Mouse (Mus musculus) lung, adult 18-20 months (tissue): ENCODE measurements around the gene Gast.
A peak's percentile ranks its signal among the peaks of the same experiment; 100 is the strongest.

Source experiments
- DNase-seq, 2 experiments: peaks; one replicate each; pipeline ENCODE4 v3.0.0; 2022; ENCODE audit warnings: mixed read lengths in 2 of 2

Gene Gast

DNA sequence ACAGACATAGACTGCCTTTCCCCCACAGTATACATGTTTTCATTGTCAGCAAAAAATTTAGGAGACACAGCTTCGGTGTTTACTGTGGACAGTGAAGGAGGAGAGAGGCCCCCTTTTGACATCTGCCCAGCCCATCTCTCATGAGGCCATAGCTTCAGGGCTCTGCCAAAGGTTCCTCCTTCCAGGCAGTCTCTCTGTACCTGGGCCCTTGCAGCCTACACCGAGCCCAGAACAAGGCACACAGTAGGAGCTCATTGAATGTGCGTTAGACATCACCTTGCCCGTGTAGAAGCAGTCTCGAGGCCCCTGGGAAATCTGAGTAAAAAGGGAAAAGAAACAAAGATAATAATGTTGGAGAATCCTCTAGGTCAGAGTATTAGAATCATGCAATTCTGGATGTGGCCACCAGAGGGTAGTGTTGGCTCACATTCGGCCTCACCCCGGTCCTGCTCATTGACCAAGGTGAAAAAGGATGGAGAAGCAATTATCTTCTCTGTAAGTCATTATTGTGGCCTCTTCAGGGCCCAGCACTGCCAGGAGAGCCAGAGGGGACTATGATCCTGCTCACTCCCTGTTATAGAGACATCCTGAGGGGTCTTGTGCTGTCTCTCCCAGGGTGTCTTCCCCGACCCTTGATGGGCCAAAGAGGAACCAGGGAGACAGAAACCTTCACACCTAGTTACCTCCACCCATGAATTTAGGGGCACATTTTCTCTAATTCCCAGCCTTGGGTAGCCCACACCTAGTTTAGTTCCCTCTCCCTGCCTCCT lies 28.2 kb downstream of the Gast start:
- DNase-seq = peak; percentile 66 to 73

DNA sequence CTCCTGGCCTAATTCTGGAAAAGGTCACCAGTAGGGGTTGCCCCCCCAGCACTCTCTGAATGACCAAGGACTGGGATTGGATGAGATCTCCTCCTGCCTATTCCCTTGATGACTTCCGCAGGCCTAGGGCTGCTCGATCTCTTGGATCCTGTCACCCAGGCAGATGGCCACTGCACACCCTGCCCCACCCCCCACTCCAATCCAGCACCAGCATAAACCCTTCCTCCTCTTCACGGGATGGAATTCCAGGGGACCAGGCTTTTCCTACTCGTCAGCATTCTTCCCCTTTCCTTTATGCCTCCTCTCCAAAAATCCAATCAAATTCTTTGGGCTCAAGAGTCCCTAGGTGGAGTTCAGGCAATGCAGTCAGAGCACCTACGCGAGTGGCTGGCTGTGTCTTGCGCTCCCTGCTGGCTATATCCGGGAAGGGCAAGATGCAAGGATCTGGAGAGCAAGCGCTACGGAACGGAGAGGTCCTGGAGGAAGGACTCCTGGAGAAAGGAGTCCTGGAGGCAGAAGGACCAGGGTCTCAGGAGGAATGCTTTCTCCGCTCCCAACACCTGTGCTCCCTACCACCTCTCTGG lies 28.9 kb downstream of the Gast start:
- DNase-seq = peak; percentile 77 to 84

DNA sequence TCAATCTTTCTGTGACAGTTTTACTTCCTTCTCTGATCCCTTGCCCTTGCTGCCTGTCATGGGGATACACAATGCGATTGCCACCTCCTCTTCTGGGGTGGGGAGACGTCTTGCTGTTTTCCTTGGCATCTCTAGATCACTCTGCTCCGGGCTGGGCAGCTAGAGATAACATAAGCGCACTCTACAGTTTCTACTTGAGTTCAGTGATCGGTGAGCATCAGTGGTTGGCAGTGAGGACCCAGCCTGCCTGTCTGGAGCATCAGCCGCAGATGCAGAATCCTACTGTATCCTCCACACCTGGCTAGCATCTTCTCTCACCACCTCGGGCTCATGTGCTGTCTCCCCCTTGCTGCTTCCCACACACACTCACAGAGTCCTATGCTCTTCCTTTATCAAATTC lies 34.9 kb downstream of the Gast start:
- no peak for DNase-seq

DNA sequence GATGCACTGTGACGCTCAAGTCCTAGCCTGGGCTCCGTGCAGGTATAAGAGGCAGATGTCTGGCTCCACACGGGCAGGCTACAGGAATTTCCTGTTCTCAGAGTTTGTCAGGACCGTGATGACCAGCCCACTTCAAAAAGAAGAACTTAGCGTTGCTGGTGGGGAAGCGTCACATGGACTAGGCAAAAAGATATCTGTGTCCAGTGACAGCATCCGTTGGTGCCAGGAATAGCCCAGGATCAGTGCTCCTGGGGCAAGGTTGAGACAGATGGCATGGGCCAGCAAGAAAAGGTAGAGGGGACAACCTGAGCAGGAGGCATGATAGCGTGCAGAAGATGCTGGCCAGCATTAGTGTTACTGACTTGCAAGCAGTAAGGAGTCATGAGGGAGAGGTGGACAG lies 35.6 kb downstream of the Gast start:
- no peak for DNase-seq

DNA sequence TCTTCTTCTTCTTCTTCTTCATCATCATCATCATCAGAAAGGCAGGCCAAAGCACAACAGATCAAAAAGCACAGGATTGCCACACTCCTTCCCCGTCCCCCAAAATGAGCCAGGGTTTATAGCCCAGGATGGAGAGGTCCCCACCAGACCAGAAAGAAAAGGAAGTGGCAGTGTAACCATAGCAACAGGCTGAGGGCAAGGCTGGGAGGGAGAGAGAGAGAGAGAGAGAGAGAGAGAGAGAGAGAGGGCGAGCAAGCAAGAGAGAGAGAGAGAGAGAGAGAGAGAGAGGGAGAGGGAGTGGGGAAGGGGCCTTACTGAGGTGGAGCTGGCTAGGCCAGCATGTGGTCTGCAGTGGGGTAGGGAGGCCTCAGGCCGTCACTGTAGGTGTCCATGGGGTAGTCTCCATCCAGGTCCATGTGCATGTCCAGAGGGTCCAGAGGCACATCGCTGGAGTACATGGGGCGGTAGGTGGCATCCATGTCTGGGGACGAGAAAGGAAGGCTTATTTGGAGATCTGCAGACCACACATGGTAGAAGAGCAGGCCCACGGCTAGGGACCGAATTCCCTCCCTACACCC lies 37.9 kb downstream of the Gast start:
- no peak for DNase-seq

- DNase-seq = no peak
Observed at GRCm38 (mm10) chr11:100375127-100375526, 40.9 kb downstream of the Gast start.

DNA sequence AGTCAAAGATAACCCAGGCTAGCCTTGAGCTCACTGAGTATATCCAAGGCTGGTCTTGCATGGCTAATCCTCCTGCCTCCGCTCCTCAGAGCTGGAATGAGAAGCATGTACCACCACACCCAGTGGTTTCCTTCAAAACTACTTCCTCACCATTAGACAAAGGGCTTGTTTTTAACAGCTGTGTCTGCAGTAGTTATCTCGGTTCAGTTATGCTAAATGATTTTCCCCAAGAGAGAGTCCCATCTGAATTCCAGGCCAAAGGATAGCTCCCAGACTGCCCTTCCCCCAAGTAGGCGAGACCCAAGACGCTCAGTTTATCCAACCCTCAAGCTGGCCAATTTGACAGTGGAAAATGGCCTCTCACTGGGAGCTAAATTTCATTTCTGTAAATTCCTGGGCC lies 41.8 kb downstream of the Gast start:
- no peak for DNase-seq

GRCm38 (mm10) chr11:100376746-100377389 lies 42.7 kb downstream of the Gast start:
- DNase-seq = no peak

- DNase-seq = no peak
Observed at GRCm38 (mm10) chr11:100377989-100378388, 43.8 kb downstream of the Gast start.

GRCm38 (mm10) chr11:100378446-100378845 lies 44.2 kb downstream of the Gast start:
- DNase-seq = no peak

GRCm38 (mm10) chr11:100379311-100379710 lies 45.1 kb downstream of the Gast start:
- DNase-seq = no peak

- no peak for DNase-seq
Observed at GRCm38 (mm10) chr11:100382682-100383081, 48.5 kb downstream of the Gast start.

DNA sequence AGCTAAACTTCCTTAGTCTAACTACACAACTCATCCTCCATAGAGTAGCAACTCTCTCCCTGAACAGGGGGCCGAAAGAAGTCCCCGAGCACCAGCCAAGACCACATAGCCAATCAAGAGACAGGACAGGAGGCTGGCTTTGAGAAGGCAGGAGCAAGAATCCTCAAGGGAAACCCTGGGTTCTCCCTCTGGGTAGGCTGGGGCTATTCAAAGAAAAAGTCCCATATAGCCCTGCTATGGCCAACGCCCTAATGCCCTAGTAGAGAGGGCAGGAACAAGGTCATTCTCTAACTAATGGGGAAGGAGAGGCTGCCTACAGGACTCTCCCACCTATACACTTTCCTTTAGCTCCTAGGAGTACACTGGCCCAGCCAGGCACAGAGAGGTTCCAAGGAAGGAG lies 50.8 kb downstream of the Gast start:
- DNase-seq = no peak

DNA sequence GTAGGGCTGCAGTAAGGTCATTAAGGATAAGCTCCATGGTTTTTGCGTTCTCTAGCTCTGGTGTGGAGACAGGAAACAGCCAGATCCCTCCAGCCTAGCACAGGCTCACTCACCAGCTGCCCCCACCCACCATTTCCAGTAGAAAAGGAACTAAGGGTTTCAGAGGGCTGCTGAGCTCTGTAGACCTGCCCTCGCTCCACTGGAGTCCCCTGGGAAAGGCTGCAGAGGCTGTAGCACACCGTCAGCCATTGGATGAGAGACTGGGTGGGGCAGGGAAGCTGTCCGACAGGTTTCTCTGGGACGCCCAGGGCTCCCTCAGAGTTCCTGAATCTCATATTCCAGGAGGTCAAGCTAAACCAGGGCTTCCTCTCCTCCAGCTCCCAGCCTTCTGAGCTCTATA lies 52.4 kb downstream of the Gast start:
- DNase-seq = peak; percentile 80 to 88
